Mouse (Mus musculus) frontal cortex, postnatal 10 days (tissue): ENCODE measurements around the gene Gatad2a.
"Not testable (repeated sequence)": the region's sequence is repeated elsewhere in the genome, so short reads cannot be mapped to it uniquely, and the experiment has no call there.

Source experiments
- DNase-seq, 2 experiments: peaks; one replicate each; pipeline ENCODE4 v3.0.0; 2022; ENCODE audit warnings: low spot score in 2 of 2, mixed read lengths in 1 of 2

Gene Gatad2a

GRCm38 (mm10) chr8:69995776-69996588, at the start of gene Gatad2a:
Gene Gatad2a (minus strand): TSS chr8:69996384.
- DNase-seq, result peak; percentile 100

DNA sequence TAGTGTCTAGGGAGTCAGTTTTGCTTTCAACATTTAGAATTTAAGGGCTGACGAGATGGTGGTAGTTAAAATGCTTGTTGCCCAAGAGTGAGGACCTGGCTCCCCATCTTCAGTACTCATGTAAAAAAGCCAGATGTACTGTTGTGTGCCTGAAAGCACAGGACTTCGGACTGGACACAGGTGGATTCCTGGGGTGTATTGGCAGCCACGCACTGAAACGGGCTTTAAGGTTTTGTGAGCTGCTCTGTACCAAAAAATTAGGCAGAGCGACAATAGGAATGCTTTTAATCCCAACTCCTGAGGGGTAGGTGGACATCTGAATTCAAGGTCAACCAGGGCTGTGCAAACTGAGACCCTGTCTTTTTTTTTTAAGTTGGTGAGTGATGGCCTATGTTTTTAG, 47.8 kb upstream of the Gatad2a start:
- DNase-seq, result no peak

DNA sequence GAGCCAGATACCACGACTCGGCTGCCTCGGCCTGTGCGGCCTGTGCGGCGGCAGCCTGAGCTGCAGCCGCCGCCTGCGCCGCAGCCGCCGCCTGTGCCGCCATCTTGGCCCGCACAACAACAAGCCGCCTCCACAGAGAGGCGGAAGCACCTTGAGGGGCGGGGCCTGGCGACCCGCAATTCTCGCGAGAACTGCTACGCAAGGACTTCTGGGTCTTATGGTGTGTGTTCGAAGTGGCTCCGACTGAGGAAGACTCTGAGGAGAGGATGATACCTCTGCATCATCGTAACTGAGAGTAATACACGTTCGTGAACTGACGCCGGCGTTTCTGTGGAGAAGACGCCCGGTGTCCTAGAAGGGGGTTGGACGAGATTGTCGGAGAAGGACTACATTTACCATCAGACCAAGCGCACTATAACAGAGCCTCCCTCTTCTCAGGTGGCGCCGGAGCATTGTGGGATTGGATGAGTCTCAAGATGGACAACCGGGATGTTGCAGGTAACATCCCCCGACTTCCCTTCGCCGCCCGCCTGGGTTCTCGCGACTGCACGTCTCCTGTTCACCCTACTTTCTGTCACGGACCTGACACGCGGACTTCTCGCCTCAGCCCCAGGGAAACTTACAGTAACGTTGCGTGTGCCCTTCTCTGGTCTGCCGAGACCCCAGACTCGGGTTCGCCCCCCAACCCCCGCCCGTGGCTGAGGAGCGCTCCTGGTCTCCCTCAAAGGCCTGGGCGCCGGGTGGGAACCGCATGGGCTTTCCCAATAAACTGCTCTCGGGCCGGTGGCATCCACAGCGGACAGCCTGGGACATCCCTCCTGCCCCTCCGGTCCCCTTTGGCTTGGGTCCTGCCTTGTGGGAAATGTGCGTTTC, 46.6 kb upstream of the Gatad2a start, which contains the start of the genes Mau2 and Sugp1:
TSS of gene Mau2 (minus strand) at position 152 of the 873 bp plus-strand sequence.
TSS of gene Sugp1 (plus strand) at position 231 of the 873 bp plus-strand sequence.
- DNase-seq, result peak; percentile 93 to 96

DNA sequence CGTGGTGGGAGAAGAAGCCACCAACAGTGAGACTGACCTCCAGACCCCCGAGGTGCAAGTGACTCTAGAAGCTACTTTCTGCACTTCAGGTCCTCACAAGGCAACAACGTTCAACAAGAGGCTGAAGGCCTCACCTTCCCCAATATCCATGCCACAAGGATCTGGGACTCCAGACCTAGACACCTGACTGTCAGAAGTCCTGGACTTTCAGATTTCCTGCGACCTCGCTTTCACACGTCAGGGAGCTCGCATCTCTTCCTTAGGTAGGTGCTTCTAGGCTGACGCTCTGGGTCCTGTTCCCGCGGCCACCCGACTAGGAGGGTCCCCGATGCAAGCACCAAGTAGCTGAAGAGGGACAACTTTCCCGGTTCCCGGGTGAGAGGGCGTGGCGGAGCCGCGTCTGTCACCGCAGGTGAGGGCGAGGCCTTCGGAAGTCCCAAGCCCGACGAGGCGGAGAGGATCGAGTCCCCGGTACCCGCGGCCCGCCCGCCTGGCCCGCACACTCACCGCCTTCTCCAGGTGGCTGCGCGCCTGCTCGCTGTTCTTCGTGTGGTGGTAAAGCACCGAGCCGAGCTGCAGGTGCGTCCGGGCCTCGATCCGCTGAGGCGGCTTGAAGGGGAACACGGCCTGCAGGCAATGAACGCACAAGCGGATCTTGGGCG, 45.8 kb upstream of the Gatad2a start:
- DNase-seq, result peak; percentile 25 to 44

DNA sequence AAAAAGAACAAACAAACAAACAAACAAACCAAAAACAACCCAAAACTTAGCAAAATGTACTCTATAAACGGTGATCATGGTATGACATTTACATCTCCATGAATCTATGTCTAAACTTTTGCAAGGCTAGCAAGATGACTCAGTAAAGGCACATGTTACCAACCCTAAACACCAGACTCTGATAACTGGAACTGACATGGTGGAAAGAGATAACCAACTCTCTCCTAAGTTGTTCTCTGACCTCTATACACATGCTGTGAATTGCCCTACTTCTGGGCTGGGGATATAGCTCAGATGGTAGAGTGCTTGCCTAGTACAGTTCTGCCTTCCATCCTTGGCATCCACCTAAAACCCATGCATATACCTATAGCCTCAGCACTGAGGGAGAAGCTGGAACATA, 41.8 kb upstream of the Gatad2a start:
- no peak for DNase-seq

GRCm38 (mm10) chr8:70030255-70030654, 34.1 kb upstream of the Gatad2a start:
- DNase-seq, result no peak

- no peak for DNase-seq
Observed at GRCm38 (mm10) chr8:70026151-70026550, 30.0 kb upstream of the Gatad2a start.

- no peak for DNase-seq
Observed at GRCm38 (mm10) chr8:70023596-70023995, 27.4 kb upstream of the Gatad2a start.

- no peak for DNase-seq
Observed at GRCm38 (mm10) chr8:70015017-70015416, 18.8 kb upstream of the Gatad2a start.

- DNase-seq, result no peak
Observed at GRCm38 (mm10) chr8:70012763-70013162, 16.6 kb upstream of the Gatad2a start.

DNA sequence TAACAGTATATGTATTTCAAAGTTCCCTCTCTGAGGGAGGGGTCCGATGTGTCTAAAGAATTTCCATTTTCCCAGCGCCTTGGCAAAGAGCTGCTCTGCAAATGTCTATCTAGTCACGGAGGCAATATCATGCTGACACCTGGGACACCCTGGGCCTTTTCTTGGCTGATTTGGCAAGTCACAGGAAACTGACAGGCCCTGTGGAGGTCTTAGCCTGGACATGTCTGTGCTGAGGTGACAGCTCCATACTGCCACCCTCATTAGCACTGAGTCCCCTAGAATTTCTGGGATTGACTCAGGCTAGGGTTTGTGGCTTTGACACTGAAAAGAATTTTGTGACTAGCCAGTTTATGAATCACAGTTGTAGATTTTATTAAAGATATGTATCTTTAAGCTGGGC, 16.2 kb upstream of the Gatad2a start:
- DNase-seq, result no peak

- not testable (repeated sequence) for DNase-seq
Observed at GRCm38 (mm10) chr8:70010796-70011195, 14.6 kb upstream of the Gatad2a start.

- no peak for DNase-seq
Observed at GRCm38 (mm10) chr8:70005178-70005577, 9.0 kb upstream of the Gatad2a start.

GRCm38 (mm10) chr8:70004345-70004744, 8.2 kb upstream of the Gatad2a start:
- no peak for DNase-seq

- DNase-seq, result no peak
Observed at GRCm38 (mm10) chr8:70003204-70003657, 7.0 kb upstream of the Gatad2a start.

GRCm38 (mm10) chr8:70001892-70002191, 5.7 kb upstream of the Gatad2a start:
- not testable (repeated sequence) for DNase-seq

- DNase-seq, result peak in 1 of 2 experiments; percentile 17
Observed at GRCm38 (mm10) chr8:70001176-70001891, 5.2 kb upstream of the Gatad2a start.

DNA sequence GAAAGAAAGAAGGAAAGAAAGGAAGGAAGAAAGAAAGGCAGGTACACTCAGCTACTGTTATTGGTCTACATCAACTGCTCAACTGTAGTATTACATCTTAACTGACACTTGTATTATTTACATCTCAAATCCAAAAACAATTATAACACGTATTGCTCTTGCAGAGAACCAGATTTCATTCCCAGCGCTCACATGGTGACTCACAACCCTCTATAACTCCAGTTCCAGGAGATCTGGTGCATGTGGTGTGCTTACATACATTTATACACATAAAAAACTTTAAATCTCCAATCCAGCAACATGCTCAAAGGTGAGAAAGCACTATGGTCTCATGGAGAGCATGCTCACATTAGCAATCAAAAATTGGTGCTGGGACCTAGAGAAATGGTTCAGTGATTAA, 4.0 kb upstream of the Gatad2a start:
- DNase-seq, result no peak

GRCm38 (mm10) chr8:69999236-69999635, 3.1 kb upstream of the Gatad2a start:
- DNase-seq, result no peak

GRCm38 (mm10) chr8:69998706-69999105, 2.5 kb upstream of the Gatad2a start:
- no peak for DNase-seq

DNA sequence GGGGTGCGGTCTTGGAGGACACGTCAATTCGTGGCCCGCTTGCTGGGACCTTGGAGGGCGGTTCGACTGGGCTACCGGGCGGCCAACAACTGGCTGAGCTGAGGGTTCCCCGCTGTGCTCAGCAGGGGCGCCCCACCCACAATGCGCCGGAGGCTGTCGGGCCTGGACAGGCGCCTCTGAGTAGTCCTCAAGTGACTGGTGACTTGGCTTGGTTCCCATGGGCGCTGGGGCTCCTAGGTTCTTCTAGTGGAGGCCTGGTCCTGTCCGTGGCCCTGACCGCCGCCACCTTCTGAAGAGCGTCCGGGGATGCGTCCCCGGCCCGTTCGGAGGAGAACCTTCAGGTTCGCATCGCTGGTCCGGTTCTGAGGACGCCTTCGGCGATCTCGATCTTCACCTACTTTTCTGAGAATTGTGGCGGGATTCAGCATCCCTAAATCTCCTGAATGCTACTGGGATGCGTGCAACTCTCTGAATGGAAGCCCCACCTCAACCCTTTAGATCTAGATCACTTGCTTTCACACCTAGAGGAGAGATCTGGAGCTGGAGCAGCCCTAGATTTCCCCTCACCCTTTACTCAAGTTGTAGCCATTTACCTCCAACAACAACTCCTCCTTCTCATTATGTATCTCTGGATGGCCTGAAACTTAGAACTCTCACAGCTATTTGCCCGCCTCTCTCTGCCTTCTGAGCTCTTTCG, 553 bp upstream of the Gatad2a start:
- DNase-seq, result no peak
